Mouse (Mus musculus): ENCODE data around the gene Serpina3n.
"Not testable (repeated sequence)": the region's sequence is repeated elsewhere in the genome, so short reads cannot be mapped to it uniquely, and the experiment has no call there.

DNA sequence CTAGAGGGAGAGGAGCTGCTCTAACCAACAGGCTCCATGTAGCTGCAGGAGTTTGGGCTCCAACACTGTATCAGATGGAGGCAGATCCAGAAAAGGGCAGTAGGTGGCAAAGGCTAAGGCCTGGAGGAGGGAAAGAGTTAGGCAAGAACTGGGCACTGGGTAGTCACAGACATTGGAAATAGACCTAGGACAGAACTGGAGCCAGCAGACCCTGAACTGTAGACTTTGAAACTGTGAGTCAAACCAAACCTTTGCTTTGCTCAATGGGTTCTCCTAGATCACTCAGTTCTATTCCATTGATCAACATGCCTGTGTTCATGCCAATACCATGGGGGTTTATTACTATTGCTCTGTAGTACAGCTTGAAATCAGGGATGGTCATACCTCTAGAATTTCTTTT is 20.5 kb upstream of the Serpina3n start:
- not testable (repeated sequence) for TF ChIP-seq POLR2A (IDR thresholded peaks at IDR 0.05; ENCODE audit: borderline replicate concordance, insufficient read depth, low read length); CTCF (IDR thresholded peaks at IDR 0.05; ENCODE audit: borderline replicate concordance, insufficient read depth, low read depth, low read length)

Measured in cerebellum, adult 2 months (tissue).